Mouse (Mus musculus): ENCODE results near the gene Abi3bp.

GRCm38 (mm10) chr16:56502134-56502533 lies 24.5 kb downstream of the Abi3bp start:
- TF ChIP-seq ZC3H11A (IDR thresholded peaks at IDR 0.05; ENCODE audit: borderline replicate concordance, low read depth, low read length): no peak
- TF ChIP-seq HCFC1 (IDR thresholded peaks at IDR 0.05; ENCODE audit: borderline replicate concordance, insufficient read depth, low read length): no peak
- no peak for TF ChIP-seq MAFK (IDR thresholded peaks at IDR 0.05; ENCODE audit: insufficient read depth, low read depth, low read length)
